Mouse (Mus musculus): ENCODE measurements at regions not wholly inside any gene's neighbourhood (a gene's known extent, or its start where the extent isn't known, plus 50 kb on each side); places are given as distances from the start of the nearest gene placed in this dataset.

- Histone ChIP-seq H3K4me2 (0 out of 2 replicates have a peak overlapping the region, but pooled peaks have one; percentile 7), H3K9ac (no peak overlapping the region), H3K36me3 (no peaks in the 10 kb centered on the region), H3K27me3 (no peaks in the 10 kb centered on the region), H3K4me1 (replicated peaks) (no peaks in the 10 kb centered on the region), H3K27ac (replicated peaks) (no peak overlapping the region), H3K4me3 (no peak overlapping the region), H3K9me3 (no peaks in the 10 kb centered on the region)
- ATAC-seq (ENCODE audit: low read depth) = no peak
- 54% methylated on average over 7 of the region's 7 CpGs for WGBS
These were observed 176.2 kb upstream of the Cep162 start for GRCm38 (mm10) chr9:87431523-87431922.

GRCm38 (mm10) chr9:87425201-87425600 is 169.9 kb upstream of the Cep162 start:
- Histone ChIP-seq H3K4me1 (replicated peaks) (no peaks in the 10 kb centered on the region), H3K9me3 (no peaks in the 10 kb centered on the region), H3K36me3 (no peaks in the 10 kb centered on the region), H3K4me2 (no peak overlapping the region), H3K27me3 (peaks cover 3% of the 10 kb centered on the region; the same call in 1 of the 2 replicates), H3K27ac (replicated peaks) (no peak overlapping the region), H3K9ac (no peak overlapping the region), H3K4me3 (no peak overlapping the region)
- WGBS = 60% methylated on average over 4 of the region's 4 CpGs
- no peak for ATAC-seq (ENCODE audit: low read depth)

GRCm38 (mm10) chr9:87421175-87421574 is 165.8 kb upstream of the Cep162 start:
- Histone ChIP-seq H3K4me3 (no peak overlapping the region), H3K27ac (replicated peaks) (no peak overlapping the region), H3K4me1 (replicated peaks) (no peaks in the 10 kb centered on the region), H3K27me3 (peaks cover 6% of the 10 kb centered on the region; the same call in 1 of the 2 replicates), H3K36me3 (no peaks in the 10 kb centered on the region), H3K9ac (no peak overlapping the region), H3K4me2 (no peak overlapping the region), H3K9me3 (no peaks in the 10 kb centered on the region)
- 43% methylated on average over 8 of the region's 8 CpGs for WGBS
- ATAC-seq (ENCODE audit: low read depth) = no peak

GRCm38 (mm10) chr9:87419376-87419775 is 164.0 kb upstream of the Cep162 start:
- 20% methylated on average over 12 of the region's 12 CpGs for WGBS
- no peaks in the 10 kb centered on the region for H3K36me3 ChIP-seq
- no peak overlapping the region for H3K4me3 ChIP-seq
- peaks cover 6% of the 10 kb centered on the region; the same call in 1 of the 2 replicates for H3K27me3 ChIP-seq
- no peaks in the 10 kb centered on the region for H3K9me3 ChIP-seq
- ATAC-seq (ENCODE audit: low read depth) = 0 out of 2 replicates have a peak, but pooled peaks have one; percentile 32
- no peak overlapping the region for H3K9ac ChIP-seq
- no peaks in the 10 kb centered on the region for H3K4me1 ChIP-seq (replicated peaks)
- no peak overlapping the region for H3K27ac ChIP-seq (replicated peaks)
- H3K4me2 ChIP-seq = no peak overlapping the region

- no peak overlapping the region for H3K4me2 ChIP-seq
- no peak overlapping the region for H3K9ac ChIP-seq
- H3K27me3 ChIP-seq = peaks cover 4% of the 10 kb centered on the region; the same call in 1 of the 2 replicates
- no peak overlapping the region for H3K4me3 ChIP-seq
- H3K27ac ChIP-seq (replicated peaks) = no peak overlapping the region
- H3K4me1 ChIP-seq (replicated peaks) = no peaks in the 10 kb centered on the region
- 66% methylated on average over 9 of the region's 9 CpGs for WGBS
- ATAC-seq (ENCODE audit: low read depth) = no peak
- no peaks in the 10 kb centered on the region for H3K36me3 ChIP-seq
- H3K9me3 ChIP-seq = no peaks in the 10 kb centered on the region
These were observed 157.6 kb upstream of the Cep162 start for GRCm38 (mm10) chr9:87412894-87413293.

- H3K27me3 ChIP-seq = no peaks in the 10 kb centered on the region
- H3K36me3 ChIP-seq = no peaks in the 10 kb centered on the region
- H3K4me1 ChIP-seq (replicated peaks) = no peaks in the 10 kb centered on the region
- no peak for ATAC-seq (ENCODE audit: low read depth)
- no peak overlapping the region for H3K9ac ChIP-seq
- no peak overlapping the region for H3K27ac ChIP-seq (replicated peaks)
- WGBS = 67% methylated on average over 7 of the region's 7 CpGs
- H3K4me3 ChIP-seq = no peak overlapping the region
- no peaks in the 10 kb centered on the region for H3K9me3 ChIP-seq
- H3K4me2 ChIP-seq = no peak overlapping the region
These were observed 155.7 kb upstream of the Cep162 start for GRCm38 (mm10) chr9:87411044-87411443.

GRCm38 (mm10) chr9:87409736-87410135 is 154.4 kb upstream of the Cep162 start:
- 92% methylated on average over 3 of the region's 3 CpGs for WGBS
- Histone ChIP-seq H3K27ac (replicated peaks) (no peak overlapping the region), H3K9ac (no peak overlapping the region), H3K4me3 (no peak overlapping the region), H3K4me2 (no peak overlapping the region), H3K9me3 (no peaks in the 10 kb centered on the region), H3K4me1 (replicated peaks) (no peaks in the 10 kb centered on the region), H3K27me3 (no peaks in the 10 kb centered on the region), H3K36me3 (no peaks in the 10 kb centered on the region)
- ATAC-seq (ENCODE audit: low read depth) = no peak

- H3K4me1 ChIP-seq (replicated peaks) = no peaks in the 10 kb centered on the region
- no peaks in the 10 kb centered on the region for H3K36me3 ChIP-seq
- H3K9ac ChIP-seq = no peak overlapping the region
- H3K27ac ChIP-seq (replicated peaks) = no peak overlapping the region
- no peaks in the 10 kb centered on the region for H3K9me3 ChIP-seq
- no peak overlapping the region for H3K4me3 ChIP-seq
- WGBS = 79% methylated on average over 8 of the region's 8 CpGs
- ATAC-seq (ENCODE audit: low read depth) = no peak
- H3K27me3 ChIP-seq = no peaks in the 10 kb centered on the region
- H3K4me2 ChIP-seq = no peak overlapping the region
These were observed 153.5 kb upstream of the Cep162 start for GRCm38 (mm10) chr9:87408805-87409204.

GRCm38 (mm10) chr9:87406476-87406875 is 151.1 kb upstream of the Cep162 start:
- ATAC-seq (ENCODE audit: low read depth) = no peak
- 85% methylated on average over 12 of the region's 12 CpGs for WGBS
- H3K9ac ChIP-seq = no peak overlapping the region
- no peaks in the 10 kb centered on the region for H3K4me1 ChIP-seq (replicated peaks)
- H3K36me3 ChIP-seq = no peaks in the 10 kb centered on the region
- no peak overlapping the region for H3K4me3 ChIP-seq
- no peak overlapping the region for H3K4me2 ChIP-seq
- no peaks in the 10 kb centered on the region for H3K27me3 ChIP-seq
- H3K27ac ChIP-seq (replicated peaks) = no peak overlapping the region
- no peaks in the 10 kb centered on the region for H3K9me3 ChIP-seq

- H3K9ac ChIP-seq = no peak overlapping the region
- no peak overlapping the region for H3K4me3 ChIP-seq
- H3K27me3 ChIP-seq = no peaks in the 10 kb centered on the region
- H3K9me3 ChIP-seq = no peaks in the 10 kb centered on the region
- no peaks in the 10 kb centered on the region for H3K36me3 ChIP-seq
- WGBS = 92% methylated on average over 7 of the region's 7 CpGs
- H3K4me2 ChIP-seq = no peak overlapping the region
- no peaks in the 10 kb centered on the region for H3K4me1 ChIP-seq (replicated peaks)
- H3K27ac ChIP-seq (replicated peaks) = no peak overlapping the region
- ATAC-seq (ENCODE audit: low read depth) = no peak
These were observed 149.9 kb upstream of the Cep162 start for GRCm38 (mm10) chr9:87405115-87405720.

- H3K4me2 ChIP-seq = no peak overlapping the region
- H3K36me3 ChIP-seq = no peaks in the 10 kb centered on the region
- no peak for ATAC-seq (ENCODE audit: low read depth)
- H3K9me3 ChIP-seq = no peaks in the 10 kb centered on the region
- H3K4me3 ChIP-seq = no peak overlapping the region
- WGBS = 73% methylated on average over 3 of the region's 3 CpGs
- no peak overlapping the region for H3K27ac ChIP-seq (replicated peaks)
- no peak overlapping the region for H3K9ac ChIP-seq
- H3K4me1 ChIP-seq (replicated peaks) = no peaks in the 10 kb centered on the region
- H3K27me3 ChIP-seq = no peaks in the 10 kb centered on the region
These were observed 146.7 kb upstream of the Cep162 start for GRCm38 (mm10) chr9:87402010-87402409.

GRCm38 (mm10) chr9:87387516-87387915 is 132.2 kb upstream of the Cep162 start:
- Histone ChIP-seq H3K4me1 (replicated peaks) (no peaks in the 10 kb centered on the region), H3K4me3 (no peak overlapping the region), H3K9me3 (no peaks in the 10 kb centered on the region), H3K36me3 (no peaks in the 10 kb centered on the region), H3K9ac (no peak overlapping the region), H3K27ac (replicated peaks) (no peak overlapping the region), H3K4me2 (no peak overlapping the region), H3K27me3 (no peaks in the 10 kb centered on the region)
- 78% methylated on average over 5 of the region's 5 CpGs for WGBS
- no peak for ATAC-seq (ENCODE audit: low read depth)

GRCm38 (mm10) chr9:87383513-87383912 is 128.2 kb upstream of the Cep162 start:
- no peaks in the 10 kb centered on the region for H3K9me3 ChIP-seq
- H3K36me3 ChIP-seq = no peaks in the 10 kb centered on the region
- H3K27ac ChIP-seq (replicated peaks) = no peak overlapping the region
- H3K4me2 ChIP-seq = no peak overlapping the region
- 90% methylated on average over 3 of the region's 3 CpGs for WGBS
- no peak overlapping the region for H3K9ac ChIP-seq
- no peaks in the 10 kb centered on the region for H3K27me3 ChIP-seq
- no peaks in the 10 kb centered on the region for H3K4me1 ChIP-seq (replicated peaks)
- ATAC-seq (ENCODE audit: low read depth) = no peak
- H3K4me3 ChIP-seq = no peak overlapping the region
